Mouse (Mus musculus) hindbrain, embryonic 11.5 days (tissue): ENCODE data around the gene Zfp593. TPM values are rescaled to one million over a fixed set of nuclear protein-coding genes. Genes with fewer than 3 reads are reported as not detected.

ENCODE experiments used
- ATAC-seq: fragments of 200-750 bp; cut with Nextera tagmentation; 2 replicates; pipeline ENCODE4 v1.8.0; 2017; ENCODE audit warnings: mild to moderate bottlenecking, moderate TSS enrichment, moderate library complexity; ENCODE audit not compliant: low FRiP score
- DNase-seq: peaks from one replicate; pipeline ENCODE4 v3.0.0-alpha.2; 2015; ENCODE audit warnings: low spot score
- H3K27ac ChIP-seq: fragments of 300-500 bp; sonication (generic); 2 replicates; pipeline ENCODE4 v1.5.1; 2014; ENCODE audit warnings: mild to moderate bottlenecking, low read depth, low read length
- H3K27me3 ChIP-seq: fragments of 300-500 bp; sonication (generic); 2 replicates; pipeline ENCODE4 v1.6.1; 2014; ENCODE audit warnings: mild to moderate bottlenecking, low read length, moderate library complexity, mixed read lengths; ENCODE audit not compliant: control insufficient read depth, insufficient read depth
- H3K36me3 ChIP-seq: fragments of 300-500 bp; sonication (generic); 2 replicates; pipeline ENCODE4 v1.6.1; 2014; ENCODE audit warnings: mild to moderate bottlenecking, low read length, moderate library complexity, mixed read lengths; ENCODE audit not compliant: control insufficient read depth, insufficient read depth
- H3K4me1 ChIP-seq: fragments of 300-500 bp; sonication (generic); replicated peaks from 2 replicates; pipeline ENCODE4 v1.6.1; 2014; ENCODE audit warnings: low read length, mixed read lengths; ENCODE audit not compliant: control insufficient read depth, insufficient read depth
- H3K4me2 ChIP-seq: fragments of 300-500 bp; sonication (generic); replicated peaks from 2 replicates; pipeline ENCODE4 v1.6.1; 2014; ENCODE audit warnings: mild to moderate bottlenecking, low read depth, low read length
- H3K4me3 ChIP-seq: fragments of 300-500 bp; sonication (generic); 2 replicates; pipeline ENCODE4 v1.5.1; 2014; ENCODE audit warnings: low read depth, low read length
- H3K9ac ChIP-seq: fragments of 300-500 bp; sonication (generic); 2 replicates; pipeline ENCODE4 v1.6.1; 2014; ENCODE audit warnings: low read depth, low read length
- H3K9me3 ChIP-seq: fragments of 300-500 bp; sonication (generic); 2 replicates; pipeline ENCODE4 v1.6.1; 2016; ENCODE audit warnings: low read length; ENCODE audit not compliant: control insufficient read depth
- WGBS: fragments of 180-500 bp; shearing (Covaris S2); extraction: QIAGEN DNeasy Blood & Tissue Kit; methylation state at CpG from one replicate; pipeline ENCODE4 v1.1.7; 2014; 5-methylcytosine and 5-hydroxymethylcytosine counted together
- polyA plus RNA-seq: library from polyadenylated mRNA; unstranded; fragments of >200 nt; fragmentation: Nextera tagmentation; extraction: Ambion mirVana; gene quantifications from 2 replicates; pipeline ENCODE4 v1.2.1, GENCODE M21; 2014

Gene Zfp593
- 18.3 and 20.4 TPM in 2 replicates for polyA plus RNA-seq

GRCm38 (mm10) chr4:134245148-134245843 is at the start of gene Zfp593:
Gene Zfp593 (minus strand): TSS chr4:134245592.
- DNase-seq (peak; percentile 97), ATAC-seq (peak; percentile 64)
- Histone ChIP-seq H3K9me3 (no peaks in the 10 kb centered on the region), H3K4me2 (peak within 1 kb of the TSS; percentile 95), H3K27ac (peak within 1 kb of the TSS; percentile 30; the same call in 1 of the 2 replicates), H3K9ac (peak within 1 kb of the TSS; percentile 79), H3K4me3 (peak within 1 kb of the TSS; percentile 84), H3K4me1 (peaks cover 7% of the 10 kb centered on the region), H3K27me3 (peaks cover 18% of the 10 kb centered on the region), H3K36me3 (no peaks in the 10 kb centered on the region)
- WGBS: under 1% methylated on average over 60 of the region's 60 CpGs

GRCm38 (mm10) chr4:134293692-134294163 is 48.3 kb upstream of the Zfp593 start:
- H3K27me3 ChIP-seq: no peaks in the 10 kb centered on the region
- H3K4me2 ChIP-seq: no peak overlapping the region
- no peak overlapping the region for H3K4me3 ChIP-seq
- H3K36me3 ChIP-seq: no peaks in the 10 kb centered on the region
- WGBS: 66% methylated on average over 9 of the region's 9 CpGs
- H3K9ac ChIP-seq: no peak overlapping the region
- H3K4me1 ChIP-seq: no peaks in the 10 kb centered on the region
- no peaks in the 10 kb centered on the region for H3K9me3 ChIP-seq
- ATAC-seq (no peak), DNase-seq (no peak)
- no peak overlapping the region for H3K27ac ChIP-seq

- 73% methylated on average over 18 of the region's 18 CpGs for WGBS
- no peak for ATAC-seq
- Histone ChIP-seq H3K27ac (no peak overlapping the region), H3K9me3 (no peaks in the 10 kb centered on the region), H3K27me3 (no peaks in the 10 kb centered on the region), H3K4me2 (no peak overlapping the region), H3K4me1 (0 out of 2 replicates have a peak, but pooled peaks cover 2% of the 10 kb centered on the region), H3K4me3 (no peak overlapping the region), H3K36me3 (no peaks in the 10 kb centered on the region), H3K9ac (no peak overlapping the region)
- no peak for DNase-seq
Observed at GRCm38 (mm10) chr4:134293061-134293691, 47.8 kb upstream of the Zfp593 start.

GRCm38 (mm10) chr4:134292067-134292466 is 46.7 kb upstream of the Zfp593 start:
- peak; percentile 89 for DNase-seq
- Histone ChIP-seq H3K4me1 (0 out of 2 replicates have a peak, but pooled peaks cover 2% of the 10 kb centered on the region), H3K36me3 (no peaks in the 10 kb centered on the region), H3K27ac (no peak overlapping the region), H3K4me2 (no peak overlapping the region), H3K9me3 (no peaks in the 10 kb centered on the region), H3K27me3 (no peaks in the 10 kb centered on the region), H3K4me3 (no peak overlapping the region), H3K9ac (no peak overlapping the region)
- WGBS: 23% methylated on average over 7 of the region's 7 CpGs
- ATAC-seq: no peak

GRCm38 (mm10) chr4:134288397-134289256 is 43.2 kb upstream of the Zfp593 start:
- no peaks in the 10 kb centered on the region for H3K27me3 ChIP-seq
- no peaks in the 10 kb centered on the region for H3K9me3 ChIP-seq
- H3K4me1 ChIP-seq: 0 out of 2 replicates have a peak, but pooled peaks cover 5% of the 10 kb centered on the region
- H3K9ac ChIP-seq: peak overlapping the region; percentile 99
- peak overlapping the region; percentile 80 for H3K4me2 ChIP-seq
- WGBS: 44% methylated on average over 11 of the region's 11 CpGs
- DNase-seq: no peak
- no peak overlapping the region for H3K27ac ChIP-seq
- no peaks in the 10 kb centered on the region for H3K36me3 ChIP-seq
- ATAC-seq: no peak
- H3K4me3 ChIP-seq: peak overlapping the region; percentile 98

- Histone ChIP-seq H3K36me3 (no peaks in the 10 kb centered on the region), H3K9me3 (no peaks in the 10 kb centered on the region), H3K27me3 (no peaks in the 10 kb centered on the region), H3K9ac (peak within 1 kb of the TSS; percentile 99), H3K27ac (peak within 1 kb of the TSS; percentile 100), H3K4me2 (peak within 1 kb of the TSS; percentile 80), H3K4me3 (peak within 1 kb of the TSS; percentile 98), H3K4me1 (0 out of 2 replicates have a peak, but pooled peaks cover 5% of the 10 kb centered on the region)
- ATAC-seq: peak; percentile 85
- WGBS: under 1% methylated on average over 43 of the region's 43 CpGs
- DNase-seq: peak; percentile 88
Observed at GRCm38 (mm10) chr4:134287575-134288025, 42.2 kb upstream of the Zfp593 start, which contains the start of gene Pdik1l. Gene Pdik1l (minus strand): TSS chr4:134287895.

- DNase-seq: peak; percentile 99
- H3K9me3 ChIP-seq: no peaks in the 10 kb centered on the region
- H3K36me3 ChIP-seq: no peaks in the 10 kb centered on the region
- H3K4me3 ChIP-seq: peak overlapping the region; percentile 98
- H3K4me2 ChIP-seq: peak overlapping the region; percentile 80
- H3K27ac ChIP-seq: peak overlapping the region; percentile 100
- 0 out of 2 replicates have a peak, but pooled peaks cover 5% of the 10 kb centered on the region for H3K4me1 ChIP-seq
- H3K27me3 ChIP-seq: no peaks in the 10 kb centered on the region
- peak; percentile 94 for ATAC-seq
- H3K9ac ChIP-seq: peak overlapping the region; percentile 99
- WGBS: under 1% methylated on average over 42 of the region's 59 CpGs
Observed at GRCm38 (mm10) chr4:134287168-134287564, 41.8 kb upstream of the Zfp593 start.
